Mouse (Mus musculus) CH12.LX (cell line): ENCODE data around the gene Rbm19.

ENCODE experiments used
- CTCF ChIP-seq, 2 experiments: IDR thresholded peaks in 1 of 2; conservative IDR thresholded peaks in 1 of 2; 2 replicates each; pipeline ENCODE4 v1.5.1; 2011 to 2012; ENCODE audit warnings: low read depth in 2 of 2, low read length in 2 of 2, improper control_type of control experiment in 1 of 2, inconsistent platforms in 1 of 2, mild to moderate bottlenecking in 1 of 2, moderate library complexity in 1 of 2
- ETS1 ChIP-seq: conservative IDR thresholded peaks from 2 replicates; pipeline ENCODE4 v1.6.1; 2012; ENCODE audit warnings: low read depth, mild to moderate bottlenecking, inconsistent platforms, low read length, improper control_type of control experiment, moderate library complexity
- KAT2A ChIP-seq: IDR thresholded peaks from 2 replicates; pipeline ENCODE4 v1.6.1; 2012; ENCODE audit warnings: low read length, improper control_type of control experiment, inconsistent platforms; ENCODE audit not compliant: insufficient replicate concordance
- MAX ChIP-seq: IDR thresholded peaks from 2 replicates; pipeline ENCODE4 v1.6.1; 2011; ENCODE audit warnings: low read length, improper control_type of control experiment
- POLR2A ChIP-seq: IDR thresholded peaks from 2 replicates; pipeline ENCODE4 v1.6.1; 2011; ENCODE audit warnings: low read depth, mild to moderate bottlenecking, improper control_type of control experiment, low read length
- UBTF ChIP-seq: IDR thresholded peaks from 2 replicates; pipeline ENCODE4 v1.6.1; 2012; ENCODE audit warnings: low read depth, mild to moderate bottlenecking, inconsistent platforms, low read length, improper control_type of control experiment, moderate library complexity

DNA sequence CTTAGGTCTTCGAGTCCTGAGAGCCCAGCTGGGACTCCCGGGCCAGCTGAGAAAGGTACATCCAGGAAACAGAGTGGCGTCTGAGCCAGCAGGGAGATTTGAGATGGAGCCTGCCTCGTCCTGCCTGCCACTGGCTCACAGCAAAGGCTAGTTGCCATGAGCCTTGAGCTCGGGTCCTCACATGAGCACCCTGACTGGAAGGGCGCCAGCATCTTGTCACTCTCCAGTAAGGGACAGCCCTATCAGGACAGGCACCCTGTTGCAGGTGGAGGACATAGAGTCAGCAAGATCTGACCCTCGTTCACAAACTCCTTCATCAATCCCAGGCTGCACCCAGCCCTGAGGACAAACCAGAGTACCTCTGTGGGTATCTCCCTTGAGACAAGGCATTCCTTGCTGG lies 83.6 kb downstream of the Rbm19 start:
- TF ChIP-seq UBTF (no peak), MAX (no peak), CTCF (conservative IDR thresholded peaks at IDR 0.05 in 1 of 2, IDR thresholded peaks at IDR 0.05 in 1 of 2; ENCODE audit: low read depth in 2 of 2, low read length in 2 of 2) (no peak), KAT2A (no peak), POLR2A (no peak), ETS1 (no peak)
